Mouse (Mus musculus): ENCODE data around the gene Ttl. TPM values are rescaled to one million over a fixed set of nuclear protein-coding genes. Genes with fewer than 3 reads are reported as not detected.

Ttl gene
- polyA plus RNA-seq, 2 experiments: 16.9 to 20.2 TPM

DNA sequence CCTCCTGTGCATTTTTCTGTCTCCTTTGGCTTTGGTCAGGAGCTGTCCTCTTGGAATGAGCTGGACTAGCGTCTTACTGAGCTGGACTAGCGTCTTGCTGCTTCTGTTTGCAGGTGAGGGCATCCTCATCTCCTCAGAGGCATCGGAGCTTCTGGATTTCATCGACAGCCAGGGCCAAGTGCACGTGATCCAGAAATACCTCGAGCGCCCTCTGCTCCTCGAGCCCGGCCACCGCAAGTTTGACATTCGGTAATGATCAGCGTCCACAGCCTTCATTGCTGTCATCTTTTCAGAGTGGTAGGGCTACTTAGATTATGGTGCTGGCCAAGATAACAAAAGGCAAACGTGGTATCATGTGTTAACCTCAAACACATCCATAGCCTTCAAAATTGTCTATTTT lies 15.4 kb downstream of the Ttl start:
- H3K4me2 ChIP-seq (replicated peaks; ENCODE audit: low read depth, low read length, severe bottlenecking): no peak overlapping the region
- H3K9ac ChIP-seq (ENCODE audit: low read depth, low read length, severe bottlenecking): no peak overlapping the region
- H3K27me3 ChIP-seq (ENCODE audit: control insufficient read depth, insufficient read depth, low read length): no peaks in the 10 kb centered on the region
- H3K36me3 ChIP-seq (ENCODE audit: control insufficient read depth, insufficient read depth, low read length): peaks cover 64% of the 10 kb centered on the region
- no peak overlapping the region for H3K4me3 ChIP-seq (replicated peaks; ENCODE audit: low read length)
- no peak overlapping the region for H3K27ac ChIP-seq (replicated peaks; ENCODE audit: low read depth, low read length)
- H3K9me3 ChIP-seq (ENCODE audit: control insufficient read depth, low read length): no peaks in the 10 kb centered on the region
- no peak for TF ChIP-seq POLR2A (IDR thresholded peaks at IDR 0.05; ENCODE audit: borderline replicate concordance, extremely low read depth, insufficient read depth, insufficient read length)
- H3K4me1 ChIP-seq (ENCODE audit: control insufficient read depth, insufficient read depth, low read length): no peaks in the 10 kb centered on the region
- ATAC-seq (ENCODE audit: low FRiP score, low read depth): no peak
- WGBS: 68% methylated on average over 13 of the region's 13 CpGs
- no peak for DNase-seq (ENCODE audit: low spot score)

DNA sequence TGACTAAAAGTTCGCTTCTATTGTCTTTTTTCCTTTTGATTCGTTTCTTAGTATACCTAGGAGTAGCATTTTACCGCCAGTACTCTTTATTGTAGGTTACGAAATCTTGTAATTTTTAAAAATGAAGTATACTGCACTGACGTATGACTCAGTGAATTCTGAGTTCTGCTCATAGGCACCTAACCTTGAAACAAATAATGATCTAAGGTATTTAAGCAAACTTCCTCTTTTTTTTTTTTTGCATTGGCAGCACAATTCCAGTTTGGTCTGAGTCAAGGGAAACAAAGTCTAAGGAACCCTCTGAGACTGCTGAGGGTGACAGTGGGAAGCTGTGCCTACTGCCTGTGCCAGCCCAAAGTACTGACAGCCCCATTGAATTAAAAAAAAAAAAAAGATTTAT lies 17.8 kb downstream of the Ttl start:
- ATAC-seq (ENCODE audit: low FRiP score, low read depth): no peak
- Histone ChIP-seq H3K4me3 (replicated peaks; ENCODE audit: low read length) (no peak overlapping the region), H3K9me3 (ENCODE audit: control insufficient read depth, low read length) (no peaks in the 10 kb centered on the region), H3K4me2 (replicated peaks; ENCODE audit: low read depth, low read length, severe bottlenecking) (no peak overlapping the region), H3K36me3 (ENCODE audit: control insufficient read depth, insufficient read depth, low read length) (peaks cover 60% of the 10 kb centered on the region), H3K27me3 (ENCODE audit: control insufficient read depth, insufficient read depth, low read length) (no peaks in the 10 kb centered on the region), H3K27ac (replicated peaks; ENCODE audit: low read depth, low read length) (no peak overlapping the region), H3K4me1 (ENCODE audit: control insufficient read depth, insufficient read depth, low read length) (no peaks in the 10 kb centered on the region), H3K9ac (ENCODE audit: low read depth, low read length, severe bottlenecking) (no peak overlapping the region)
- WGBS: 91% methylated on average over 5 of the region's 5 CpGs
- no peak for TF ChIP-seq POLR2A (IDR thresholded peaks at IDR 0.05; ENCODE audit: borderline replicate concordance, extremely low read depth, insufficient read depth, insufficient read length)
- DNase-seq (ENCODE audit: low spot score): no peak

DNA sequence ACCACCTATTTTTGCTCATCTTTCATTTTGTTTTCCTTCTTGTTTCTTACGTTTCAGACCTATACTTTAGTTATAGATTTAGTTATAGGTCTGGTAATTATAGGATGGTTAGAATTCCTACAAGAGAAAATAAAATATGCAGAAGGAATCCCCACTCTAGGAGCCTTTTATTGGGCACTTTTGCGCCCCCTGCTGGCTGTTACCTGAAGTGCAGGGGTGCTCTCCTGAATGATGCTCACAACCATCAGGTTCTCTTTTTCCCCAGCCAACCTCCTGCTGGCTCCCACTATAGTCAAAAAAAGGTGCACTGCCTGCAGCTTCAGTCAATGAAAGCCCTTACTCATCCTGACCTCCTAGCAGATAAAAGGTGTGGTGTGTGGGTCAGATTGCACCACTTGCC lies 19.2 kb downstream of the Ttl start:
- 45% methylated on average over 2 of the region's 2 CpGs for WGBS
- no peak for TF ChIP-seq POLR2A (IDR thresholded peaks at IDR 0.05; ENCODE audit: borderline replicate concordance, extremely low read depth, insufficient read depth, insufficient read length)
- Histone ChIP-seq H3K27me3 (ENCODE audit: control insufficient read depth, insufficient read depth, low read length) (no peaks in the 10 kb centered on the region), H3K9me3 (ENCODE audit: control insufficient read depth, low read length) (no peaks in the 10 kb centered on the region), H3K4me3 (replicated peaks; ENCODE audit: low read length) (no peak overlapping the region), H3K4me1 (ENCODE audit: control insufficient read depth, insufficient read depth, low read length) (no peaks in the 10 kb centered on the region), H3K9ac (ENCODE audit: low read depth, low read length, severe bottlenecking) (no peak overlapping the region), H3K4me2 (replicated peaks; ENCODE audit: low read depth, low read length, severe bottlenecking) (no peak overlapping the region), H3K36me3 (ENCODE audit: control insufficient read depth, insufficient read depth, low read length) (peaks cover 62% of the 10 kb centered on the region), H3K27ac (replicated peaks; ENCODE audit: low read depth, low read length) (no peak overlapping the region)
- ATAC-seq (ENCODE audit: low FRiP score, low read depth) (no peak), DNase-seq (ENCODE audit: low spot score) (peak; percentile 53)

DNA sequence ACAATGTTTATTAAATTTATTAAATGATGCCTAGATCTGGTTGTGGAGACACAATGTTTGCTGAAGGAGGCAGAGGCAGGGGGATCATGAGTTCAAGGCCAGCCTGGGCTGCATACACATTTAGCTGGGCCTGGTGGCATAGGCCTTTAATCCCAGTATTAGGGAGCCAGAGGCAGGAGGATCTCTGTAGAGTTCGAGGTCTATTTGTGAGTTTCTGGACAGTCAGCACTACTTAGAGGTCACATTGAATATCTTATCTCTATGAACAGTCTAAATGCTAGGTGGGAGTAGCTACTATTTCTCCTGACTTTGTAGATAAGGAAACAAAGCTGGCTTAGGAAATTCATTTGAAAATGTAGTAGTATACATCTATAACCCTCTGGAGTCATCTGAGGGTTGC lies 21.8 kb downstream of the Ttl start:
- Histone ChIP-seq H3K9ac (ENCODE audit: low read depth, low read length, severe bottlenecking) (no peak overlapping the region), H3K9me3 (ENCODE audit: control insufficient read depth, low read length) (no peaks in the 10 kb centered on the region), H3K27me3 (ENCODE audit: control insufficient read depth, insufficient read depth, low read length) (no peaks in the 10 kb centered on the region), H3K27ac (replicated peaks; ENCODE audit: low read depth, low read length) (no peak overlapping the region), H3K36me3 (ENCODE audit: control insufficient read depth, insufficient read depth, low read length) (peaks cover 54% of the 10 kb centered on the region), H3K4me3 (replicated peaks; ENCODE audit: low read length) (no peak overlapping the region), H3K4me1 (ENCODE audit: control insufficient read depth, insufficient read depth, low read length) (no peaks in the 10 kb centered on the region), H3K4me2 (replicated peaks; ENCODE audit: low read depth, low read length, severe bottlenecking) (no peak overlapping the region)
- TF ChIP-seq POLR2A (IDR thresholded peaks at IDR 0.05; ENCODE audit: borderline replicate concordance, extremely low read depth, insufficient read depth, insufficient read length): no peak
- DNase-seq (ENCODE audit: low spot score) (no peak), ATAC-seq (ENCODE audit: low FRiP score, low read depth) (no peak)
- WGBS: 90% methylated on average over 1 of the region's 1 CpGs

DNA sequence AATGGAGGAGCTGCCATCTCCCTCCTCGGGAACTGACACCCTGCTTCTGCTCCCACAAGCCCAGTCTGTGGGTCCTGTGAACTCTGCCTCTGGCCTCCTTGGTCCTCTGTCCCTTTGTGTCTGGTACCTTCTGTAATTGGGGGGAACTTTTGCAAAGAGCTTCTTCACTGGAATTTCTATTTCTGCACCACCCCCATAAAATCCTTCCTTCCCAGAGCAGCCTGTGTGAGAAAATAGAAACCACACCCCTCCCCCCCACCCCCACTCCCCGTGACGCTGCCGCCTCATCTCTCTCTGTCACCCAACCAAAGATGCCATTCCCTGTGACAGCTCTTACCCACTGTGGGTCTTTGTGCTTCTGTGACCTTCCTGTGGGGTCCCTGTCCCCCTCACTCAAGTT lies 24.6 kb downstream of the Ttl start:
- no peak overlapping the region for H3K27ac ChIP-seq (replicated peaks; ENCODE audit: low read depth, low read length)
- ATAC-seq (ENCODE audit: low FRiP score, low read depth): no peak

DNA sequence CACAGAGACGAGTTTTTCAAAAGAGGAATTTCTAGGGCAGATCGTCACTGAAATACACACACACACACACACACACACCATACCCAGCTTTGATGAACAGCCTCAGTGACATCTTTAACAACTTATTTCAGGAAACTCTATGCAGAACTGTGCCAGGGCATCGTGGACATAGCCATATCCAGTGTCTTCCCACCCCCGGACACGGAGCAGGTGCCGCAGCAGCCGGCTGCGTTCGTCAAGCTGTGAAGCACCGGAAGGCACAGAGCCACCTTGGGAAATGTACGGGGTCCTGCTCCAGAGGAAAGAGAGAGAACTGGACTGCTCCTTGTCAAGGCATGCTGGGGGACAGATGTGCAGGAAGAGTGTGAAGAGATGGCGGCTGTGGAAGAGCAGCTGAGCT lies 27.1 kb downstream of the Ttl start:
- no peak overlapping the region for H3K9ac ChIP-seq (ENCODE audit: low read depth, low read length, severe bottlenecking)
- H3K4me2 ChIP-seq (replicated peaks; ENCODE audit: low read depth, low read length, severe bottlenecking): no peak overlapping the region
- no peak overlapping the region for H3K4me3 ChIP-seq (replicated peaks; ENCODE audit: low read length)
- DNase-seq (ENCODE audit: low spot score): no peak
- 90% methylated on average over 12 of the region's 12 CpGs for WGBS
- H3K36me3 ChIP-seq (ENCODE audit: control insufficient read depth, insufficient read depth, low read length): peaks cover 59% of the 10 kb centered on the region
- TF ChIP-seq POLR2A (IDR thresholded peaks at IDR 0.05; ENCODE audit: borderline replicate concordance, extremely low read depth, insufficient read depth, insufficient read length): no peak
- H3K9me3 ChIP-seq (ENCODE audit: control insufficient read depth, low read length): no peaks in the 10 kb centered on the region
- no peaks in the 10 kb centered on the region for H3K4me1 ChIP-seq (ENCODE audit: control insufficient read depth, insufficient read depth, low read length)
- H3K27me3 ChIP-seq (ENCODE audit: control insufficient read depth, insufficient read depth, low read length): no peaks in the 10 kb centered on the region
- H3K27ac ChIP-seq (replicated peaks; ENCODE audit: low read depth, low read length): no peak overlapping the region
- no peak for ATAC-seq (ENCODE audit: low FRiP score, low read depth)

More for the DNA sequence above, 24.6 kb downstream of the Ttl start:
- WGBS: 81% methylated on average over 3 of the region's 4 CpGs
- H3K27me3 ChIP-seq (ENCODE audit: control insufficient read depth, insufficient read depth, low read length): no peaks in the 10 kb centered on the region
- no peak for TF ChIP-seq POLR2A (IDR thresholded peaks at IDR 0.05; ENCODE audit: borderline replicate concordance, extremely low read depth, insufficient read depth, insufficient read length)
- H3K9ac ChIP-seq (ENCODE audit: low read depth, low read length, severe bottlenecking): no peak overlapping the region
- no peaks in the 10 kb centered on the region for H3K9me3 ChIP-seq (ENCODE audit: control insufficient read depth, low read length)
- no peak overlapping the region for H3K4me3 ChIP-seq (replicated peaks; ENCODE audit: low read length)
- no peaks in the 10 kb centered on the region for H3K4me1 ChIP-seq (ENCODE audit: control insufficient read depth, insufficient read depth, low read length)
- DNase-seq (ENCODE audit: low spot score): no peak
- no peak overlapping the region for H3K4me2 ChIP-seq (replicated peaks; ENCODE audit: low read depth, low read length, severe bottlenecking)
- peaks cover 71% of the 10 kb centered on the region for H3K36me3 ChIP-seq (ENCODE audit: control insufficient read depth, insufficient read depth, low read length)

Measured in limb, embryonic 14.5 days (tissue).